Mouse (Mus musculus) frontal cortex, postnatal 36 days (tissue): ENCODE data around the gene Arhgef39.

Source experiments
- DNase-seq, 2 experiments: peaks; one replicate each; pipeline ENCODE4 v3.0.0; 2022; ENCODE audit warnings: low spot score in 2 of 2

Gene Arhgef39

GRCm38 (mm10) chr4:43499407-43500333 is at the start of gene Arhgef39:
Gene Arhgef39 (minus strand): TSS chr4:43499695.
- peak; percentile 68 to 74 for DNase-seq

- DNase-seq = no peak
Observed at GRCm38 (mm10) chr4:43549055-43549454, 49.6 kb upstream of the Arhgef39 start.

- no peak for DNase-seq
Observed at GRCm38 (mm10) chr4:43547160-43547559, 47.7 kb upstream of the Arhgef39 start.

GRCm38 (mm10) chr4:43546375-43547047 is 47.0 kb upstream of the Arhgef39 start:
- DNase-seq = no peak

- no peak for DNase-seq
Observed at GRCm38 (mm10) chr4:43542044-43542443, 42.5 kb upstream of the Arhgef39 start.

GRCm38 (mm10) chr4:43536031-43536430 is 36.5 kb upstream of the Arhgef39 start:
- no peak for DNase-seq

GRCm38 (mm10) chr4:43535628-43536027 is 36.1 kb upstream of the Arhgef39 start:
- no peak for DNase-seq

- no peak for DNase-seq
Observed at GRCm38 (mm10) chr4:43533270-43533669, 33.8 kb upstream of the Arhgef39 start.

GRCm38 (mm10) chr4:43530581-43530980 is 31.1 kb upstream of the Arhgef39 start:
- peak; percentile 74 to 84 for DNase-seq

- no peak for DNase-seq
Observed at GRCm38 (mm10) chr4:43530081-43530501, 30.6 kb upstream of the Arhgef39 start.

GRCm38 (mm10) chr4:43528487-43528886 is 29.0 kb upstream of the Arhgef39 start:
- DNase-seq = no peak

GRCm38 (mm10) chr4:43527880-43528279 is 28.4 kb upstream of the Arhgef39 start:
- no peak for DNase-seq

GRCm38 (mm10) chr4:43519956-43520355 is 20.5 kb upstream of the Arhgef39 start:
- peak; percentile 93 for DNase-seq

GRCm38 (mm10) chr4:43519551-43519950 is 20.1 kb upstream of the Arhgef39 start:
- DNase-seq = no peak

- no peak for DNase-seq
Observed at GRCm38 (mm10) chr4:43515764-43516708, 16.5 kb upstream of the Arhgef39 start.

- DNase-seq = no peak
Observed at GRCm38 (mm10) chr4:43513791-43514190, 14.3 kb upstream of the Arhgef39 start.

GRCm38 (mm10) chr4:43513300-43513699 is 13.8 kb upstream of the Arhgef39 start:
- no peak for DNase-seq

GRCm38 (mm10) chr4:43512653-43513052 is 13.2 kb upstream of the Arhgef39 start:
- no peak for DNase-seq

GRCm38 (mm10) chr4:43511675-43512454 is 12.4 kb upstream of the Arhgef39 start:
- DNase-seq = no peak

GRCm38 (mm10) chr4:43509109-43509508 is 9.6 kb upstream of the Arhgef39 start:
- no peak for DNase-seq

GRCm38 (mm10) chr4:43508666-43508997 is 9.1 kb upstream of the Arhgef39 start:
- no peak for DNase-seq
